Mouse (Mus musculus): Measurements from ENCODE around the gene Robo1.

Gene Robo1

DNA sequence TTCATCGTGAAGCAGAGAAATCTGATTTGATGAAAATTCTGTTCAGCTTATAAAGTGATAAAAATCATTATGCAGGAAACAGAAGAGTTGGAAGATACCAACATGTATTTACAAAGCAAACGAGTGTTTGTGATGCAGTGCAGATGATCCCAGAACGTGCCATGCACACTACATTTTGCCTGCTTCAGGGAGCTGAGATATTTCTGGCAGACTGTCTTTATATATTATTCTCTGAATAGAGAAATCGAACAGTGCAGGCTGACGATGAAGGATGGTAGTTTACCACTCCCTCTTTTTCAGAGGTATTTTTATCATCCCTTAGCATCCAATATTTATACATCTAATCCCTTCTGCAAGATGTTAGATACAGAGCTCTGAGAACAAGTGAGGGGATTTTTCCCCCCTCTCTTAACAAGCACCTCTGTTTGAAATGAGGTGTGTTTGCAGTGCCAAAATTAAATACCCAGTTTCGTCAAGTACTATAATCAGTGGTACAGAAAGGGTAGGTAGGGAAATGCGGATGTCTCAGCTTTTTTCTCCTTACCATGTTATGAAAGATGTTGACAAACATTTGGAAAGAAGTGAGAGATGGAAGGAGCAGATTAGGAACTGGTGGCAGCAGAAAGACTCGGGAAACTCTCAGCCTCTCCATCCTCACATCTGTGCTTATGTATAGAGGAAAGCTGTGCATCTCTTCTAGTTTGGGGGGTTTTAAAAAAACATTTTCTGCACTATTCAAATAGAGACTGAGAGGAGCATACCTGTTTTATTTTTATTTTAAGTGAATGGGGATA lies at the start of gene Robo1:
Gene Robo1 (plus strand): TSS at position 770 of the 794 bp plus-strand sequence.
- DNase-seq = no peak

DNA sequence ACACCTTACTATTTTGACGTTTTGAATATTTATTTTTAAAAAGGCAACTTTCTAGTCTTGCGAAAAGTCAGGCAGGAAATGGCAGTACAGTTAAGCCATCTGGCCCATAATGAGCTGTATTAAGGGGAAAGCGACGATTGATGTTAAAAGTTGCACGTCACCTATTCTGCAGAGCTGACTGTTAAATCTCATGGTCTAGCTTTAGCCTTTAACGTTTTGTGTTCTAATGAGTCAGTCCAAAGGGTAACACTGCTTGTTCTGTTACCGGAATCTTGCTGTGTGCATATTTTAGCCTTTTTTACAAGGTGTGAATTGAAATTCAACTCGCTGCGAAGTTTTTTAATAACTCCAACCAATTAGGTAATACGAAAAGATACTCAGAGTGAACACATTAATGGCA lies 40.3 kb upstream of the Robo1 start:
- no peak for DNase-seq

DNA sequence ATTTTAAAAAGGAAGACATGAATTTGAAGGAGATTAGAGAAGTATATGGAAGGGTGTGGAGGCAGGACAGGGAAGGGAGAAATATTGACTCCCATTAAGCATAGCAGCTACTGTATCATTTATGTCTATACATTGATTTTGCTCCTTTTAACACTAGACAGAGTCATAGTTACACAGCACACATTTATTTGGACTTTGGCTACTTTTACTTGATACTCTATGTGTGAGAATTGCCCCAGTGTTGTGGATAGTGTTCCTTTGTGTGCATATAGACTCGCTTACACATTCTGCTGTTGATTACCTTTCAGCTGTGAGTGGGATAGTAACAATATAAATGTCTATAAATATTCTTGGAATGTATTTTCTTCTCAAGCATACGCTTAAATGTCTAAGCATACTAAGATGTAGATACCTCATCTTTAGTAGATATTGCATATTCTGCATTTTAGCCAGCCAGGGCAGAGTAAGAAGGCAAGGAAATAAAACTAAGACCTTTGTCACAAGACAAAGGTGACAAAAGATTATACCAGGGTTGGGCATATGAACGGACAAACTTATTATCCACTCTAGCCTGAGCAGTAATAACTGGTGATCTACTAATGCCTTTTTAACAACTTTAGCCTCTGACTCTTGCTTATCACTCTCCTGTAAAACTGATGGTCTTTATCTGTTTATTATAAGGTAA lies 31.6 kb upstream of the Robo1 start:
- no peak for DNase-seq

DNA sequence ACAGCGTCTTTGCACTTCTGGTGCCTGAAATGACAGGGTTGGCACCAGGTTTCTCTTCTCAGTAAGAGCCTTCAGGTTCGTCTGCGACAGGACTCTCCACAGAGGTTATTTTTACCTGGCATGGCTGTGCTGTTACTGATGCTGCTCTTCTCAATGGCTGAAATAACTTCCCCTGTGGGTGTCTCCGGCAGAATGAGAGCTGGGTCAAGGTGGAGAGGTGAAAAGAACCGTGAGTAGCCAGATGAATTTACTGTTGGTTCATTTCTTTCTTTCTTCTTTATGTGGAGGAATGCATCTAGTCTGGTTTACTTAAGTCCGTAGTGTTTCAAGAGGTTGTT lies 194 bp downstream of the Robo1 start:
- DNase-seq = no peak

DNA sequence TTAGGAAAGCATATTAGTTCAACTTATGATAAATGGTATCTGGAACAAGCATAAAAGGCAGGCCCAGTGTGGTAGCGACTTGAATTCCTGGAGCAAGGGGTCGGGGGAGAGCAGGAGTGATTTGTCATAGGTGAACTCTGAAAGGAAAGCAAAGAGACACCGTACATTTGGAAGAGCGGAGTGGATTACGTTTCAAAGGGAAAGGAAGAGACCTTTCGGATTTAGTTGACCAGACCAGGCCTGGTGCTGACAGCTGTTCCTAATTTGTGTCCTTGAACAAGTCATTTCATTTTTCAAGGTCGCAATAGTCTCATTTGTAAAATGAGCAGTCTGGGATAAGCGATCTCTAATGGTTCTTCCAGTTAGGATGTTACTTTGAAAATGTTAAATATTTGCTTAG lies 19.2 kb downstream of the Robo1 start:
- DNase-seq = no peak

DNA sequence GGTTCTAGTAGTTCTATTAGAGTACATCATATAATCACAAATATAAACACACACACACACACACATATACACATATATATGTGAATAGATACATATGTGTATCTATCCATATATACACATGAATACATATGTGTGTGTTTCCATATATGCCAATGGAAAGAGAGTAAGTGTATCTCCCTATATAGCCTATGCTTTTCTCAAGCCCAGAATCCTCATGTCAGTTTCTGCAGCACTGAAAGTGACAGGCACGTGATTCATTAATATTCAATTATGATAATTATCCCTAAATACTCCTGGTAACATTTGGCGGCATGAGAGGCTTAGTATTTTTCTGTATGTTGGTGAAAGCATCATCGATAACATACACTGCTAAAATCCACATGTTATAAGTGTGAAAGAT lies 20.5 kb downstream of the Robo1 start:
- no peak for DNase-seq

DNA sequence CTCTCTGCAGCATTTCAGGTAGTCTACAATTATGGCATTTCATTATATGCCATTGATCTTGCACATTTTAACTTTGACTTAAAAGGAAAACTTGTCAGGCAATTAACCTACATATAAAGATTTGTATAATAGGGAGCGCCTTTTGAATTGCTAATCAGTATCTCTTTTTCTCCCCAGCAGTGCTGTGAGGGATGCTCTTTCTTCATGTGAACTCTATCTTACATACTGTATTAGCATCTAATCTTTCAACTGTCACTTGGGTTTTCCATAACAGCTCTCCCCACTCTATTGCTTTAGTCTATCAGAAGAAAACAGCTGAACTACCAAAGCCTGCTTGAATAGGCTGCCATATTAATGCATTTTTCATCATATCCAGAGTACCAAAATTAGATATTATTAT lies 29.7 kb downstream of the Robo1 start:
- DNase-seq = no peak

DNA sequence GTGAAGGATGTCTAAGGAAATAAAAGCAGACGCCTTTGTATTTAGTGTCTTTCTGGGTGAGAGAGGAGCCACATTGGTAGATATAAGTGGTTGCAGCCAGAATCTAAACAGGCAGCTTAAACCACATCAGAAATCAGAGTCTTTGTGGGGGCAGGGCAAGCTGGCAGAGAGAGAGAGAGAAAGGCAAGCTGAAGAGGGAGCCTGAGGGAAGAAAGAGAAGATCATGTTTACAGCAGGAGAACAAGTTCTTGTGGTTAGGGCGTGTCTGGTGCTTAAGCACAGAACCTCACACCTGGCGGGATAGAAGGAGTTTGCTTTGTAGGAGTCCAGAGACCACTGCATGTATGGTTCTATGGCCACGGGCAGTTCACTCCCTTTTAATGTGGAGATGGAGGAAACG lies 42.3 kb downstream of the Robo1 start:
- no peak for DNase-seq

DNA sequence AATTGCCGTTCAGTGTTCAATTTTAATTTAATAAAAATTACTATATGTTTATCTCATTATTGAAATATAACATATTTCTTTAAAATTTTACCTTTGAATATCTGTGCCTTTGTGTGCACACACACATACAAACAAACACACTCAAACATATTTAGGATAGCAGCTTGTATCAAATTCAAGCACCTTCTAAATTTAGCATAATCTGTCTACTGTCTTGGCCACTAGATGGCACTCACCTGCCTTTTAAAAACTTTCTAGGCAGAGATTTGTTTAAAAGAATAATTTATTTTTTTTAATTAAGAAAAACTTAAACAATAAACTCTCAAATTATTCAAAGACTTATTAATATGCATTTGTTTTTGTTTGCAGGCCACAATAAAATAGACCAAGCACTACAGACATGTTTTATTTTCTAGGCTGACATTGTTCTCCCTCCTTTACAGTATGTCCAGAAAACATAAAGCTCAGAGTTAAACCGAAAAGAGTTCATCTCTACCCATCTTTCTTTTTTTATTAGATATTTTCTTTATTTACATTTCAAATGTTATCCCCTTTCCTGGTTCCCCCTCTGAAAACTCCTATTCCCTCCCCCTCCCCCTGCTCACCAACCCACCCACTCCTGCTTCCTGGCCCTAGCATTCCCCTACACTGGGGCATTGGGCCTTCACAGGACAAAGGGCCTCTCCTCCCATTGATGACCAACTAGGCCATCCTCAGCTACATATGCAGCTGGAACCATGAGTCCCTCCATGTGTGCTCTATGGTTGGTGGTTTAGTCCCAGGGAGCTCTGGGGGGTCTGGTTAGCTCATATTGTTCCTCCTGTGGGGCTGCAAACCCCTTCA lies 48.6 kb downstream of the Robo1 start:
- DNase-seq = no peak

DNA sequence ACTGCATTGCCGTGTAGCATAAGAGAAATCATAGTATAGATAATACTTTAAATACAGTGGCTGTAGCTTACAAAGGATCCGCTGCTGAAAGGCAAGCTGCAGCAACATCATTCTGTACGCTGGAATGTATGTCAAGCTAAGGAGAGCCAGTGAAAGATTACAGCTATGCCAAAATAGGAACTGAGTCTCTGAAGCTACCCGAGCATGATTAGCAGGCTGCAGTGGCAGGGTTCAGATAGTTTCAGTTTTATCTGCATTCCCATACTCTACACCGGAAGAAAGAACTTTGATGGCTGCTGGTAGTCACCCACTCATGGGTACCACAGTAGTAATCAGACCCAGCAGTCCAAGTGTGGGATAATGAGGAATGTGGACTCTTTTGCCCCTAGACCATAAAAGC lies 68.8 kb downstream of the Robo1 start:
- no peak for DNase-seq

DNA sequence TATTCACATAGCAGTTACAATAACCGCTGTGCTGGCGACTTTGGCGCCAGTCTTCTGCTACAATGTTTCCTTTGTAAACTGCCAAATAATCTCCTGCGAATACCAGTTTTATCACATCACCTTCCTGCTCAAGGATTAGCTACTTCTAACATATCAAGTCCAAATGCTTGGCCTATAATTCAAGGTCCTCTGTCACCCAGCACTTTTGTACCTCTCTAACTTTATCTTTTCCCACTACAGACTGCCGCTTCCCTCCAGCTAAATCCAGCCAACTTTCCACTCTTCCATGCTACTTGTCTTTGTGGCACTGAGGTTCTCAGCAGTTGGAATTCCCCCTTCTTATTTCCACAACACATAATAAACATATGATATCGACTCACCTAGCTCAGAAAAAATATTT lies 73.7 kb downstream of the Robo1 start:
- DNase-seq = no peak

DNA sequence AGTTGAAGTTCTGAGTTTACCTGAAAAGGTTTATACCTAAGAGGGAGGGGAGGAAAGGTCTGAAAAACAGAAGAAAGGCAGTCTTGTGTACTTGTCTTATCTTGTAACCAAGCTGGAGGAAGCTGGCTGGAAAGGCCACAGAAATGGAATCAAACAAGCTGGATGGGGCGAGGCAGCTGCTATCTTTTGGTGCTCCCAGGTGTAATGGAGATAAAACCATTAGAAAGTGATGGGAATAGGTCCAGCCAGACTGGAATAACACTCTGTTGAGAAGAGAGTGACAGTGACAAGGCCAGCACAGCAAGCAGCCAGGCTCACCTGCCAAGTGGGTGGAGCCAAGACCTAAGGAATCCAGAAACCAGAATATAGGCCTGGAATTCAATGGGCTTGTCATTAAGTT lies 75.5 kb downstream of the Robo1 start:
- no peak for DNase-seq

DNA sequence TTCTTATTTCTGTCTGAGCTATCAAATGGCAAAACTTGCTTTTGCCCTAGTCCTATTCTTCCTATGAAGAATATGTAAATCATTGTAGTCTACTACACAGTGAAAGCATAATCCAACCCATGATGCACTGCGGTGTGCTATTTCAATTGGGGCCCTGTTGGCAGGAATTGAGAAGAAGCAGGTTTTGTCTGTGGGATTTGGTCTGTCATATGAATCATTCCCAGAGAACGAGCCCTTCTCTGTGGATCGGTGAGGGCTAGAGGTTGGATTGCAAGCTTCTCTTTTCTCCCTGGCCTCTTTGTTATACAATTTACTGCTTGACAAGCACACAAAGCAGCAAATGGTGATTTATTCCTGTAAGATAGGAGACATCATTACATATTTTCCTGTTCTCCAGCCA lies 85.4 kb downstream of the Robo1 start:
- no peak for DNase-seq

DNA sequence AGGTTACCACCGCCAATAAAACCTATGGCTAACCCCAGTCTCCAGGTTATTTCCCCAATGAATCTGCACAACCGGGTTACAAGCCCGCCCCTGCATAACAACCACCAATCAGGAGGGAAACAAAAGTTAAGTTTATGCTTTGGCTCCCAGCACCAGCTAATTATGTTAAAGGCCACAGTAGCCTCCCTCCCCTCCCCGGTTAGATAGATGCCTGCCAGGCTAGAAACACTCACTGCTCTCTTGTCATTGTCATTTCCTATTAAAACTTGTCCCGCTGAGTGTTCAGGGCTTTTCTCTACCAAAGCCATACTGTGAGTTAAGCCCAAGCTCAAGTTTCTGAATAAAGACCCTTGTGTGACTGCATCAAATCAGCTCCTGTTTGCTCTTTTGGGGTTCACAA lies 90.7 kb downstream of the Robo1 start:
- DNase-seq = no peak

DNA sequence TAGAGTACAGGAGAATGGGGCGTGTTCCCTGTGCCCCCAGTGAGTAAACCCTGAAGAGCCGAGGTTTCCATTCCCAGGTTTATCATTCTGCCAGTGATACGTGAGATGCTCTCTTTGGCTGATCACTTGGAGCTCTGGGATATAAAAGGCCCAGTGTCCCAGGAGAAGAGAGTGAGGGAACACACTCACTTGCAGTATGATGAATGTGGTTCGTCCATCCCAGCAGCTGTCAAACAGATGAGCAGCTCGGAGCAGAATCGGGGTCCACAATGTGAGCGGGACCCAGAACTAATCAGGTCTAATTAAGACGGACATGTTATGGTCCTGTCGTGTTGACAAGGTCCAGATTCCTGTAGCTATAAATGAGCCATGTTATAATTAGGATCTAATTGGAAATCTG lies 94.3 kb downstream of the Robo1 start:
- DNase-seq = no peak

DNA sequence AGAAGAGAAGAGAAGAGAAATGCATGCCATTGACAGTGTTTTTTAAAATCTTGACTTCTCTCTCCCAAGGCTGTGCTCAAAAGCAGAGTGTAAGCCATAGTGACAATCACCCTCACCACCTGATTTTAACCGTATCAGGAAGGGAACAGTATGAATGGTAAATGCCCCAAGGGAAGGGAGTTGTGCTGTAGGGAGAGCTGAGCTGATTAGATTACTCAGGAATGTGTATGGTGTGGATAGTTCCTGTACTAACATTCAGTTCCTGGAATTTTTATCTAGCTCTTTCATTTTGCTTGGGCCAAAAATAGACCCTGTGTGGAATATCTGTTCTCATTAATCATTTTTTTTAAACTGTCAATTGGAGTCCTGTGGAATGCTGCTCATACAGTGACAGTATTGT lies 101.7 kb downstream of the Robo1 start:
- DNase-seq = no peak

DNA sequence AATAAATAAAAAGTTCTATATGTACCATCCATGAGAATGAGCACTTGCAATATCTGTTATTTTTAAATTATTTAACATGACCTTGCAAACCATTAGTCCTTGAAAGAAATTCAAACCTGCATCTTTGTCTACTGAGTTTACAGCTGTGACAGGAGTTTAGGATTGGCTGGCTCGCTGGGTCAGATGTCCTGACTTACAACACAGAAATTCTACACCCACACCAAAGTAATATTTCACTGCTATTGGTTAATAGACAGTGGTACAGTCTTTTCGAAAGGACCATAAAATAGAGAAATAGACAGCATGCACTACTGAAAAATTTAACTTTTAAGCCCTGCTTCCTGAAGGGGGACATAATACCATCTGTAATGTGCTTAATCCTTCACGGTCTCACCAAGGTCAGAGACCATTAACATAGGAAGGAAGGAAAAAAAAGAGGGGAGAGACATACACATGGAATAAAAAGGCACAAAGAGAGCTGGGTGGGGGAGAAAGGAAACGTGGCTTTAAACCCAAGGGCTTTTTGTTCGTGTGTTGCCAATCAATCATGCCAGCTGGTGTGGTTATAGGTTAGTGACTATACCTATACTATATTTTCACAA lies 103.7 kb downstream of the Robo1 start:
- DNase-seq = no peak

DNA sequence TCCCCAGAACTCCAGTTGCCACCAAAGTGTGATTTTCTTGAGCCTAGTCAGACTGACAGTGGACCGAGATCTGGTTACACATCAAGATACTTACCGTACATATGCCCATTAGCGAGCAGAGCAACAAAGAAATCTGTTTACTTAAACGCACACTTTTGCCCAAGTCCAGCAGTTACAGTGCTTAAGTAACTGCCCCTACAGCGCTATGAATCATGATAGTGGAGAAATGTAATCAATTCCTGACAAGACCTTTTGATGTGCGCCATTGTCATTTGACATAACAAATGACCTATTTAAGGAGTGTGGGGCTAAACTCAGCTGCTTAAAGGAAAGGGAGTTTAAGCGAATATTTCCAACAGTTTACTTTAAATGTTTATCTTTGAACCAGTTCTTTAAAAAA lies 104.8 kb downstream of the Robo1 start:
- DNase-seq = no peak

DNA sequence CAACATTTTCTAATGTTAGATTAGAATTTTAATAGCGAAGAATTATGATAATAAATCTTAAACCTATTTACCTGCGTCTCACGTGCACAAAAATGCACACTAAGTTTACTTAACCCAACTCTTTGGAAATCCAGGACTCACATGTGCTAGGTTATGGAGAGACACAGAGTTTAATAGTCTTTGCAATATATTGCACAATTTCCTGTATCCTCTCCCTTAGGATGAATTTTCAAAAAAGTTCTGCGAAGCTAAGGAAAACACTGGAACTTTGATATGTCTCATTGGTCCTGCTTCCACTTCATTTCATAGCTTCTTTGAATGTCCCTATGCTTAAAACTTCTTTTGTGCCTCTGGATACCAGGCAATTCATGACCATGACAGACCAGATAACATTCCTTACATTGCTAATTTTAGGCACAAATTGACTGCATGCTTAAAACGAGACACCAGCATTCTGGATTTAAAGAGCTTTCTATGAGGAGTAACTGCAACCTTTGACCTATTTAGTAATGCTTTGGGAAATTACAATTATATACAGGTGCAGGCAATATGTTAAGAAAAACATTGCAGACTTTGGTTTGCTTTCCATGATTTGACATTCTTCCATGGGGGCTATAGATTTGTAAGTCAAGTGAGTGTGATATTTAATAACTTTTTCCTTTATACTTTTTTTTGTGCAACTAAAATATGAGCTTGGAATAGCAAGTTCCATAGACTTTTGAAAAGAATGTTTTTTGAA lies 111.4 kb downstream of the Robo1 start:
- DNase-seq = no peak

DNA sequence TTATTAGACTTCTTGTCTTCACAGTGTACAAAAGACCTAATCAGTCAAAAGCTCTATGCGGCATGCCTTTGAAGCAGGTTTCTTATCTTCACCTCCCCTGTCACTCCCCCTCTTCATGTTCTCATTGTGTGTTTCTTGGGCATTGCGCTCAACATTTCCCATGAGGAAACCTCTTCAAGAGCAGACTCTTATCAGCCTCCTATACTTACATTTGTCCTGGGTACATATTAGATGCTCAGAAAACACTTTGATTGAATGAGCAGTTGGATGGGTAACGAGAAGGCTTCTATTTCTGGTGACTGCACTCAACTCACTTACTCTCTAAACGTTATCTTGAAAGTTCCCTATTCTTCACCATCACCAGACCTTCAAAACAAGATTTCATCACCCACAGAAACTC lies 114.3 kb downstream of the Robo1 start:
- no peak for DNase-seq

DNA sequence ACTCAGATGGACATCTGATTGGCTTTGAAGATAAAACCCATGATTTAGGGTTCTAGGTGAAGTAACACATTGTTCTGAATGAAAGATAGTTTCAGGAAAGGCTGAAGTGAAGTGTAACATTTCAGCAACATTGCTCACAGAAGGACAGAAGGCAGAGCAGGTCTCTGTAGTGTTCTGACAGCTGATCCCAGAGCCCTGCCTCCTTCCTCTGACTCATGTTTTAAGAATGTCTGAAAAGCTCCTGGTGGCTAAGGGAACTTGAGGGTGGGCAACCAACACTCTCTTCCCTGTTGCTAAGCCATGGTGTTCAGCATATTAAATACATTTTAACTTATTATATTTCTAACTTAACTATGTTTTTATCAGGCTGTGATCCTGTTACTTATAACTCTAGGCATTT lies 126.3 kb downstream of the Robo1 start:
- DNase-seq = no peak

DNA sequence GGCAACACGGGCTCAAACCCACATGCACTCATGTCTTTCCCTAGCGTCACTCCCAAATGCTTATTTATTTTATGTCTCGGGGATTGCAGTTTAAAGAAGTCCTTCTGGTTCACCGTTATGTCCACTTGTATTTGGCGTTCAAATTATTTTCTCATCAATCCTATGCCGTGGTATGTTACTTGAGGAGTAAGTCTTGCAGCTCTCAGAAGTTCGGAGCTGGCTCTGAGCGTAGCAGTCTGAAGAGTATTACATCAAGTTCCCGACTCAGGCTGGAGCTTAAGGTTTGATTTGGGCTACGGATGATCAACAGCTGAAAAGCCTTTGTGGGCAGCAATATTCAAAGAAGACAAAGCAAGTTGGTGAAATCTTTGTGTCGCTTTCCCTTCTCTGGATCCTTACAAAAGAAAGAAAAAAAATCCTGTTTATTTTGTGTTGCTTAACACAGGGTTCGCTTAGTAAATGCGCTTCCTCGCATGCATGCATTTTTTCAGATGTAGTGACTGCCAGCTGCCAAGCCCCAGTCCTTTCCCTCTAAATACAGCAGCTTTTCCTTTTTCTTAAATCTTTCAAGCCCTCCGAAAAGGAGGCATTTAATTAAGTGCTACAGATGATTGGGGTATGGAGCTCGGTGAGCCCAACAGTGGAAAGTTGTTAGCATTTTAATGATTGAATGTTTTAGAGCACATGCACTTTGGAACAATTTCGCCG lies 136.5 kb downstream of the Robo1 start:
- no peak for DNase-seq
